Mouse (Mus musculus) ZHBTc4 (cell line): ENCODE results near the gene Ucma.
"Not testable (repeated sequence)": the region's sequence is repeated elsewhere in the genome, so short reads cannot be mapped to it uniquely, and the experiment has no call there.

Source experiments
- DNase-seq: peaks from one replicate; pipeline ENCODE4 v3.0.0-alpha.2; 2011; ENCODE audit warnings: low read depth, low spot score

Gene Ucma

GRCm38 (mm10) chr2:4975807-4976206, at the start of gene Ucma:
Gene Ucma (plus strand): TSS chr2:4976122.
- DNase-seq: no peak

- DNase-seq: no peak
These were observed 48.5 kb upstream of the Ucma start for GRCm38 (mm10) chr2:4927391-4927790.

GRCm38 (mm10) chr2:4929230-4929629, 46.7 kb upstream of the Ucma start:
- DNase-seq: no peak

- DNase-seq: no peak
These were observed 41.4 kb upstream of the Ucma start for GRCm38 (mm10) chr2:4934516-4934915.

- DNase-seq: no peak
These were observed 38.0 kb upstream of the Ucma start for GRCm38 (mm10) chr2:4937931-4938330.

GRCm38 (mm10) chr2:4940861-4941260, 35.1 kb upstream of the Ucma start:
- peak; percentile 61 for DNase-seq

GRCm38 (mm10) chr2:4949691-4950090, 26.2 kb upstream of the Ucma start:
- not testable (repeated sequence) for DNase-seq

- DNase-seq: no peak
These were observed 24.9 kb upstream of the Ucma start for GRCm38 (mm10) chr2:4950986-4951385.

GRCm38 (mm10) chr2:4954216-4954760, 21.6 kb upstream of the Ucma start:
- peak; percentile 68 for DNase-seq

GRCm38 (mm10) chr2:4958039-4958438, 17.9 kb upstream of the Ucma start:
- DNase-seq: peak; percentile 41

GRCm38 (mm10) chr2:4967806-4968205, 8.1 kb upstream of the Ucma start:
- peak; percentile 80 for DNase-seq

- DNase-seq: no peak
These were observed 6.8 kb upstream of the Ucma start for GRCm38 (mm10) chr2:4969083-4969482.

- DNase-seq: peak; percentile 53
These were observed 2.2 kb downstream of the Ucma start for GRCm38 (mm10) chr2:4978091-4978490.

GRCm38 (mm10) chr2:4983987-4984386, 8.1 kb downstream of the Ucma start:
- DNase-seq: peak; percentile 54

GRCm38 (mm10) chr2:4985000-4985399, 9.1 kb downstream of the Ucma start:
- DNase-seq: peak; percentile 76

GRCm38 (mm10) chr2:4986798-4987197, 10.9 kb downstream of the Ucma start:
- no peak for DNase-seq

- DNase-seq: no peak
These were observed 11.7 kb downstream of the Ucma start for GRCm38 (mm10) chr2:4987388-4988180.

GRCm38 (mm10) chr2:4988826-4989424, 13.0 kb downstream of the Ucma start:
- peak; percentile 66 for DNase-seq

GRCm38 (mm10) chr2:4993584-4993983, 17.7 kb downstream of the Ucma start:
- no peak for DNase-seq

GRCm38 (mm10) chr2:4994436-4994835, 18.5 kb downstream of the Ucma start:
- DNase-seq: no peak

GRCm38 (mm10) chr2:4995646-4996045, 19.7 kb downstream of the Ucma start:
- DNase-seq: no peak

- DNase-seq: no peak
These were observed 20.5 kb downstream of the Ucma start for GRCm38 (mm10) chr2:4996421-4996824.

GRCm38 (mm10) chr2:4998905-4999304, 23.0 kb downstream of the Ucma start:
- no peak for DNase-seq
